Mouse (Mus musculus): ENCODE data around the gene Ptprg.

DNA sequence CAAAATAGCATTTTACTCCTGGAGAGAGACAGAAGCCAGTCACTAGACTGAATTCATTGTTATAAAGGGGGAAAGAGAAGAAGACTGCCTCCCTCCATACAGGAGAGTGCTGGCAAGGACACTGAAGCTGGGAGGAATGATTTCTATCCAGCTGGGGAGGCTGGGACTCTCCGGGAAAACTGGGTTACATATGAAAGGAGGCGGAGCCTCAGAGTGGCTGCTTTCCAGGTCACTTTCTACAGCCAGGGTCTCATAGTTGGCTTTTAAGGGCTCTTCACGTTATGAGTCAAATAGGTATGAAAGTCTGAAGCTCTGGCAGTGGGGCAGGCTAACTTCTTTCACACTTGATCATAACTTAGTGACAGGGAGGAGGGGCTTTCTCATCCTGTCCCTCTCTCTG lies 129.1 kb downstream of the Ptprg start:
- TF ChIP-seq CTCF (IDR thresholded peaks at IDR 0.05 in 2 of 3, conservative IDR thresholded peaks at IDR 0.05 in 1 of 3; ENCODE audit: control insufficient read depth in 1 of 3, insufficient read depth in 1 of 3, low read depth in 2 of 3, low read length in 3 of 3, poor library complexity in 1 of 3, severe bottlenecking in 1 of 3) = no peak
- no peak for TF ChIP-seq ZMIZ1 (IDR thresholded peaks at IDR 0.05; ENCODE audit: low read depth, low read length)
- no peak for TF ChIP-seq JUND (IDR thresholded peaks at IDR 0.05; ENCODE audit: low read depth, low read length)
- TF ChIP-seq NELFE (IDR thresholded peaks at IDR 0.05; ENCODE audit: low read depth, low read length) = no peak
- no peak for TF ChIP-seq POLR2A (IDR thresholded peaks at IDR 0.05; ENCODE audit: control insufficient read depth in 1 of 2, insufficient read depth in 1 of 2, low read depth in 1 of 2, low read length in 2 of 2, poor library complexity in 1 of 2)
- no peak for TF ChIP-seq POLR2AphosphoS2 (IDR thresholded peaks at IDR 0.05; ENCODE audit: low read length)
- no peak for TF ChIP-seq EP300 (IDR thresholded peaks at IDR 0.05; ENCODE audit: low read depth in 1 of 2, low read length in 2 of 2)
- TF ChIP-seq ZC3H11A (IDR thresholded peaks at IDR 0.05; ENCODE audit: low read depth, low read length) = no peak
- TF ChIP-seq RCOR1 (IDR thresholded peaks at IDR 0.05; ENCODE audit: low read depth, low read length) = no peak
